Mouse (Mus musculus) spleen, embryonic (tissue): ENCODE results near the gene Acads.
"Not testable (repeated sequence)": the region's sequence is repeated elsewhere in the genome, so short reads cannot be mapped to it uniquely, and the experiment has no call there.

Source experiments
- CTCF ChIA-PET: fragments of 350-600 bp; sonication (Branson Sonifier 250); formaldehyde crosslinking; loops from one replicate; lab custom pipeline; 2022; lab: Charles Lee

Gene Acads

GRCm38 (mm10) chr5:115126578-115127312 lies 7.6 kb upstream of the Acads start:
- CTCF ChIA-PET: interaction anchor here (0.6 kb wide), 1 partner anchor 146 kb away, joined by 4 read pairs; no protein-coding TSS in a partner anchor

DNA sequence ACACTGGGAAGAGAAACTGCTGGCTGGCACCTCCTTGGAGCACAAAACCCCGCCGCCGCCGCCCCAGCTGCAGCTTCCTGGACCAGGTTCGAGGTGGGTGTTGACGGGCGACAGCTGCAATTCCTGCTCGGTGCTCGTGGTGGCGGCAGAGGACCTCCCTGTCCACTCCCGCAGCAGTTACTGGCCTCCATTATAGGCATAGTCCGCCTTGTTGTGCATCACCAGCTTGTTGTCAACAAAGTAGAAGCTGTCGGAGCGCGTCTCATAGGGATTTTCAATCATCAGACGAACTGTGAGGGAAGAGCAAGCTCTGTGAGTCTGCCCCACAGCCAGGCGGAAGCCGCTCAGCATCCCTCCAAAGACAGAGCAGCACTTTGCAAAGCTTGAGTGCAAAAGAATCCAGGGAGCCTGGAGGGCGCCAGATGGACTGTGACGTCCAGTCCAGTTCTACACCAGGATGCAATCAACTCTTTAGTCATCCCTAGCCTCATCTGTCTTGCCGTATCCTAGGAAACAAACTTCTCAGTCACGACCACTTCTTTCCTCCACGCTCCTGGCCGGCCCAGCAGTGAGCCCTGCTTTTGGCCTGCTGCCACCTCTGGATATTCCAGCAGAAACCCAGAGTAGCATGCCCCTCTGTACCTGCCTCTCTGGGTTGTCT lies 6.2 kb upstream of the Acads start:
- CTCF ChIA-PET: interaction anchor here (0.6 to 1.5 kb wide), 4 partner anchors 35 to 85 kb away, joined by 3 to 8 read pairs (median 4); no protein-coding TSS in a partner anchor

DNA sequence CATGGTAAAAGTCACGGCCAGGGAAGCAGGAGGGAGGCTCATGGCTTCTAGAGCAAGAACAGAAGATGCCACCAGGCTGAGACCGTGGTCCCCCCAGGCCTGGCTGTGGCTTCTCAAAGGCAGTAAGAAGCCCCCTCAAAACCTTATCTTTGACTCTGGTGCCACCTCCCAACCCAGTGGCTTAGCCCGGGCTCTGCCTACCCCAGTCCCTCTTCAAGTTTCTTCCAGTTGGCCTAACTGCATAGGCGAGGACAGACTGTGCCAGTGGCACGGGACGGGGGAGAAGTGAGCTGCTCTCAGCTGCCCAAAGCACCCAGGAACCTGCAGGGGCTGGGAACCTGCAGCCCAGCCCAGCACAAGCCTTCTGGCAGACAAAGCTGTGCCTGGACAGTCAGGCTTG lies 5.5 kb upstream of the Acads start:
- CTCF ChIA-PET: interaction anchor here (0.6 to 1.5 kb wide), 4 partner anchors 36 to 85 kb away, joined by 3 to 8 read pairs (median 4); no protein-coding TSS in a partner anchor

DNA sequence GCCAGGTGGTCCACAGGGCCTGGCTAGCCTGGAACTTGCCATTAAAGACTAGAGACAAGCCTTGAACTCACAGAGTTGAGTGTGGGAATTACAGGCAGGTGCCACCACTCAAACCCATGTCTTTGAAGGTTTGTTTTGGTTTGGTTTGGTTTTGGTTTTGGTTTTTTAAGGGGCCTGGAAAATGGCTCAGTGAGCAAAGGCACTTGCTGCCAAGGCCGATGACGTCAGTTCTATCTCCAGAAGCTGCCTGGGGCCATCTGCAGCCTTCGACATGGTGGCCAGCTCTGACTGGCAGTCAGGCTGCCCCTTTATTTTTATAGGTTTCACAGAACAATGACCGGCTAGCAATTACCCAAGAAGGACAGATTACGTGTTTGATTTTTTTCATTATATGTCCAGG lies 1.8 kb upstream of the Acads start:
- CTCF ChIA-PET: interaction anchor here (0.6 kb wide), 1 partner anchor 14 kb away, joined by 3 read pairs; no protein-coding TSS in a partner anchor

- CTCF ChIA-PET: no interaction called here
Observed at GRCm38 (mm10) chr5:115117467-115117866, 1.7 kb downstream of the Acads start.

DNA sequence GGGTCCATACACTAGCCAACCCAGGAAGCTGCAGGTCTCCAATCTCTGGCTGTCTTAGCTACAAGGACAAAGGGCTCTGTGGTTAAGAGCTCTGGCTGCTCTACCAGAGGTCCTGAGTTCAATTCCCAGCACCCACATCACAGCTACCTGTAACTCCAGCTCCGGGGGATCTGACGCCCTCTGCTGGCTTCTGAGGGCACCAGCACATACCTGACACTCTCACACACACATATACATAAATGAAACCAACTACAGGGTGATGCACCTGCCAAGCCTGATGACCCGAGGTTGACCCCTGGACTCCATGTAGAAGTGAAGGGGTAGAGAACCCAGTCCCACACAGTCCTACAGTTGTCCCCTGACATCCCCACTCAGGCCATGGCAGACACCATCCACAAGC lies 2.7 kb downstream of the Acads start:
- CTCF ChIA-PET: no interaction called here

DNA sequence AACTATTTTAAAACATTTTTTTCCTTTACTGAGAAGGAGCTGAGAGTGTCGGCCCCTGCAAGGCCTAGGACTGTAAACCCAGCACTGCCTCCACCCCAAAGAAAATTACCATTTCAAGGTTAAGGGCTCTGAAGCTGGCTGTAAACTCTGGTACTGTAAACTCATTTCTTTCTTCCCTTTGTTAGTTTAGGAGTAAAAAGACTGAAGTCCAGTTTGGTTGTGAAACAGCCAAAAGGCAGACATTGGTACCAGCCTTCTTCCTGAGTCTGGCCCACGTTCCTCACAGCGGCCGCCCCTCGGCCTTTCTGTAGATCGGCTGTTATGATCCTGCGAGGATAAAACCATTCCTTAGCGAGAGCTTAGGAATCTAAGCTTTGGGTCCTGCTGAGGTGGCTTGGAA lies 4.6 kb downstream of the Acads start:
- CTCF ChIA-PET: no interaction called here

GRCm38 (mm10) chr5:115113244-115113643 lies 5.9 kb downstream of the Acads start:
- CTCF ChIA-PET: no interaction called here

DNA sequence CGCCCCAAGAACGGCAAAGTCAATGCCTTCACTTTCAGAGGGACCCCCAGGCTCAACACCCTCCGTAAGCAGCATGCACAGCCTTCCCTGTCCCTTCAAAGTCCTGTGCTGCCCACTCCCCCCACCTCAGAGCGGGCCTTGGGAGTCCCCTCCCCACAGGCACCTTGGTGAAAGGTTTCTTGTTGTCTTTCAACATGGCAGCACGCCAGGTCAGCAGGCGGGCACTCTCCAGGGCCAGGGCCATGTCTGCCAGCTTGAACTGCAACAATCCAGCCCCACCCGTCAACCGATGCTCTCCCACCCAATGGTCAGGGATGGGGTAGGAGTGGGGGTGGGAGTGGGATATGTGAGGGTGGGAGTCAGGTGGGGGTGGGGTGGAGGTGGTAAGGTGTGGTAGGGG lies 8.0 kb downstream of the Acads start:
- CTCF ChIA-PET: interaction anchor here (0.6 kb wide), 1 partner anchor 43 kb away, joined by 6 read pairs; no protein-coding TSS in a partner anchor

- CTCF ChIA-PET: not testable (repeated sequence)
Observed at GRCm38 (mm10) chr5:115103253-115103652, 15.9 kb downstream of the Acads start.

DNA sequence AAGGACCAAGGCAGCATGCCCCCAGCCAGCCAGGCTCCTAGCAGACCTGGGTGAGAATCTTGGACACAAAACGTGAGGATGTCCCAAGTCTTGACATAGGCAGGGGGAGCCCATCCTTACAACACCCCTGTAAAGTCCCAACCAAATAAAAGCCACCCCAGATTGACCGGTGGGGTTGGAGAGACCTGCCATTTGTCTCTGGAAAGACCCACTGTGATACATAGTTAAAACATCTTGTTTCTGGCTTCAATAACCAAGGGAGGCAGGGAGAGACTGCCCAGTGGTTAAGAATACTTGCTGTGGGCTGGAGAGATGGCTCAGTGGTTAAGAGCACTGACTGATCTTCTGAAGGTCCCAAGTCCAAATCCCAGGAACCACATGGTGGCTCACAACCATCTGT lies 16.9 kb downstream of the Acads start:
- CTCF ChIA-PET: no interaction called here

DNA sequence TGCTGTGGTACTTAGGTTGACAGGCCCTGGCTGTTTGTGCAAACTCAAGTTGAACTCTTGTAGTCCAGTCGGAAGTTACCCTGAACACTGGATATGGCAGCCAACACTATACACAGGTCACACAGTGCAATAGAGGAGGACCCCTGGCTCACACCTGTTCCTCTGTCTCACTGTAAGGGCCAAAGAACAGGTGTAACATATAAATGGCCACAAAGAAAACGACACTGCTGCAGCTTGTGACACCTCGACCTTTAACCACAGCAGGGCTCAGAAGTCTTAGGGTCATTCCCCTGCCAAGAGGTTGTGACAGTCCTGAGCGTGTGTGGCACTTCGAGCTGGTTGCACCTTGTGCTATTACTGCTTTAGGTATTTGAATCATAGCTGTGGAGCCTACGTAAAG lies 18.7 kb downstream of the Acads start:
- CTCF ChIA-PET: no interaction called here

- CTCF ChIA-PET: interaction anchor here (1.1 kb wide), 1 partner anchor 9 kb away, joined by 3 read pairs; no protein-coding TSS in a partner anchor
Observed at GRCm38 (mm10) chr5:115099991-115100390, 19.2 kb downstream of the Acads start.

DNA sequence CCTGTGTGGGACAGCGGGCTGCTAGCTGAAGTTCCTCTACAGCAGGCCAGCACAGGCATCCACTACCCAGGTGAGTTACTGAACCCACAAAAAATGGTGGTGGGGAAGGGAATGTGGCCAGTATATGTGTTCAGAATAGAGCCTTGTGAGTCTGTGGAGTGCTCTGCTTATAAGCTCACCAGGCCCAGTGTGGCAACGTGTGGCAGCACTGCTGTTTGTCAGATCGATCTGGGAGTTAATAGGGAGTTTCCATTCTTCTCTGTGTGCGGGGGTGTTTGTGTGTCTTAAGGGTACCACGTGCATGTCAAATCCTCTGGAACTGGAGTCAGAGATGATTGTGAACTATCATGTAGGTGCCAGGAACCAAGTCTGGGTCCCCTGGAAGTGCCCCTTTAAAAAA lies 19.6 kb downstream of the Acads start:
- CTCF ChIA-PET: interaction anchor here (0.7 to 1.1 kb wide), 2 partner anchors 9 to 91 kb away, joined by 3 read pairs; no protein-coding TSS in a partner anchor

- CTCF ChIA-PET: no interaction called here
Observed at GRCm38 (mm10) chr5:115098195-115098594, 21.0 kb downstream of the Acads start, which contains the start of gene Gm10401. Gm10401 (minus strand) TSS chr5:115098295.

DNA sequence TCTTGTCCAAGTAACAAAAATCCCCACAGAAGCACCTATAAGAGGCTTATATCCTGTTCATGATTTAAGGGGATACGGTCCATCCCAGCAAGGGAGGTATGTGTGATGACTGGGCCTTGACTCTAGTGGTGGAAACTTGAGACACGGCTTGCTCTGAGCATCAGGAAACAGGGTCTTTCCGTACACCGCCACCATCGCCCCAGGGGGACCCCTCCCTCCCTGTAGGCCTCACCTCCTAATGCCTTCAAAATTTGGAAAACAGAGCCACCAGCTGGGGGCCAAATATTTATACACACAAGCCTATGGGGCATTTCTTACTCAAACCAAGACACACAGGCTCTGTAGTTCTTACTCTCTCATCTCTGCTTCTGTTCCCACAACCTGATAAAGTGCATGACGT lies 27.4 kb downstream of the Acads start:
- CTCF ChIA-PET: no interaction called here

- CTCF ChIA-PET: no interaction called here
Observed at GRCm38 (mm10) chr5:115091015-115091414, 28.1 kb downstream of the Acads start.

GRCm38 (mm10) chr5:115089592-115090268 lies 29.4 kb downstream of the Acads start:
- CTCF ChIA-PET: no interaction called here

GRCm38 (mm10) chr5:115085675-115086074 lies 33.5 kb downstream of the Acads start:
- CTCF ChIA-PET: interaction anchor here (0.7 kb wide), 1 partner anchor 31 kb away, joined by 3 read pairs; no protein-coding TSS in a partner anchor

GRCm38 (mm10) chr5:115083492-115083891 lies 35.7 kb downstream of the Acads start:
- CTCF ChIA-PET: interaction anchor here (1.9 kb wide), 1 partner anchor 104 kb away, joined by 7 read pairs; no protein-coding TSS in a partner anchor

- CTCF ChIA-PET: no interaction called here
Observed at GRCm38 (mm10) chr5:115081636-115082035, 37.5 kb downstream of the Acads start.
